ENCODE assay signal across 27 mouse cellular contexts in genomic region chr19:11785409-11786154, GRCm38 (mm10). TPM values are rescaled to one million over a fixed set of nuclear protein-coding genes. Genes with fewer than 3 reads are reported as not detected.
DNase-seq lines count a peak whose midpoint lies in the region; ATAC-seq and TF ChIP-seq lines count a peak whose summit lies in the region.
"Had no signal": no experiment of that assay in that cellular context is flagged by ENCODE, and none has a peak within 500 bp of the region (broad histone marks: within the 10 kb centered on the region; RNA-seq: fewer than 3 reads in every experiment).

No protein-coding gene starts in this region.

- H3K36me3 ChIP-seq in heart, adult 2 months (ENCODE audit: control insufficient read depth, insufficient read depth, low read length), result no peaks in the 10 kb centered on the region
- H3K36me3 ChIP-seq in intestine, embryonic 14.5 days (ENCODE audit: control insufficient read depth, insufficient read depth, low read length), result peaks cover 6% of the 10 kb centered on the region; the same call in 1 of the 2 replicates
- H3K36me3 ChIP-seq in intestine, postnatal 0 days (ENCODE audit: control insufficient read depth, insufficient read depth), result peaks cover 57% of the 10 kb centered on the region
- H3K36me3 ChIP-seq: embryonic facial prominence, embryonic 12.5 days; embryonic facial prominence, embryonic 15.5 days; forebrain, embryonic 10.5 days; forebrain, embryonic 12.5 days had no signal

- intact Hi-C loops in heart, adult 2 months (cut with DNase I), result no loop called here

- WGBS in heart, adult 2 months, result 91% methylated on average over 14 of the region's 14 CpGs
- 85% methylated on average over 14 of the region's 14 CpGs for WGBS in intestine, embryonic 14.5 days
- 91% methylated on average over 14 of the region's 14 CpGs for WGBS in intestine, postnatal 0 days

- no peak for TF ChIP-seq EP300 in heart, adult 2 months (IDR thresholded peaks at IDR 0.05; ENCODE audit: insufficient read depth, low read depth, low read length)

- no peak for TF ChIP-seq POLR2A in heart, adult 2 months (IDR thresholded peaks at IDR 0.05; ENCODE audit: insufficient read depth, low read depth, low read length)

- no peak overlapping the region for H3K27ac ChIP-seq in heart, adult 2 months
- no peak overlapping the region for H3K27ac ChIP-seq in intestine, embryonic 14.5 days (ENCODE audit: low read depth)
- no peak overlapping the region for H3K27ac ChIP-seq in intestine, postnatal 0 days (ENCODE audit: low read depth, low read length)
- H3K27ac ChIP-seq: embryonic facial prominence, embryonic 12.5 days; embryonic facial prominence, embryonic 15.5 days; forebrain, embryonic 10.5 days; forebrain, embryonic 12.5 days had no signal

- no peak overlapping the region for H3K4me3 ChIP-seq in heart, adult 2 months
- no peak overlapping the region for H3K4me3 ChIP-seq in intestine, embryonic 14.5 days (ENCODE audit: low read depth, low read length)
- H3K4me3 ChIP-seq in intestine, postnatal 0 days (ENCODE audit: low read depth, low read length), result no peak overlapping the region
- H3K4me3 ChIP-seq: embryonic facial prominence, embryonic 12.5 days; embryonic facial prominence, embryonic 15.5 days; erythroblast, embryonic 14.5 days; forebrain, embryonic 10.5 days; forebrain, embryonic 12.5 days had no signal

- H3K27me3 ChIP-seq in heart, adult 2 months (ENCODE audit: control insufficient read depth, insufficient read depth, low read length), result no peaks in the 10 kb centered on the region
- H3K27me3 ChIP-seq in intestine, embryonic 14.5 days (replicated peaks; ENCODE audit: control insufficient read depth, insufficient read depth, low read length), result no peaks in the 10 kb centered on the region
- no peaks in the 10 kb centered on the region for H3K27me3 ChIP-seq in intestine, postnatal 0 days (replicated peaks; ENCODE audit: control insufficient read depth, insufficient read depth, low read length)
- H3K27me3 ChIP-seq: embryonic facial prominence, embryonic 12.5 days; embryonic facial prominence, embryonic 15.5 days; forebrain, embryonic 12.5 days had no signal

- H3K4me1 ChIP-seq in heart, adult 2 months (ENCODE audit: control insufficient read depth, insufficient read depth, low read length), result no peaks in the 10 kb centered on the region
- H3K4me1 ChIP-seq in intestine, embryonic 14.5 days (replicated peaks; ENCODE audit: control insufficient read depth, insufficient read depth, low read length), result no peaks in the 10 kb centered on the region
- H3K4me1 ChIP-seq in intestine, postnatal 0 days (replicated peaks; ENCODE audit: control insufficient read depth, insufficient read depth, low read length), result no peaks in the 10 kb centered on the region; the same call in 1 of the 2 replicates
- H3K4me1 ChIP-seq: embryonic facial prominence, embryonic 12.5 days; embryonic facial prominence, embryonic 15.5 days; forebrain, embryonic 10.5 days; forebrain, embryonic 12.5 days had no signal

- H3K9me3 ChIP-seq in intestine, embryonic 14.5 days (ENCODE audit: control insufficient read depth, low read length), result no peaks in the 10 kb centered on the region
- H3K9me3 ChIP-seq in intestine, postnatal 0 days (ENCODE audit: control insufficient read depth), result no peaks in the 10 kb centered on the region
- H3K9me3 ChIP-seq: embryonic facial prominence, embryonic 12.5 days; embryonic facial prominence, embryonic 15.5 days; forebrain, embryonic 10.5 days; forebrain, embryonic 12.5 days had no signal

- no peak overlapping the region for H3K9ac ChIP-seq in heart, adult 2 months (ENCODE audit: low read depth, low read length)
- H3K9ac ChIP-seq in intestine, embryonic 14.5 days (ENCODE audit: low read length), result no peak overlapping the region
- no peak overlapping the region for H3K9ac ChIP-seq in intestine, postnatal 0 days (ENCODE audit: low read depth, low read length)
- H3K9ac ChIP-seq: embryonic facial prominence, embryonic 12.5 days; embryonic facial prominence, embryonic 15.5 days; forebrain, embryonic 12.5 days had no signal

- ATAC-seq in intestine, embryonic 14.5 days (replicated peaks; ENCODE audit: low FRiP score, low TSS enrichment, low read depth), result no peak
- ATAC-seq in intestine, postnatal 0 days, result no peak
- ATAC-seq: forebrain, embryonic 14.5 days; forebrain, embryonic 16.5 days had no signal

- TF ChIP-seq CTCF in heart, adult 2 months (IDR thresholded peaks at IDR 0.05), result no peak
- no peak for TF ChIP-seq CTCF in intestine, postnatal 0 days (IDR thresholded peaks at IDR 0.05; ENCODE audit: low read depth)

- H3K79me2 ChIP-seq in heart, adult 2 months (replicated peaks; ENCODE audit: control insufficient read depth, insufficient read depth, low read length), result no peaks in the 10 kb centered on the region

- peak; percentile 71 for DNase-seq in heart, adult 11 months
- no peak for DNase-seq in heart, adult 2 months
- DNase-seq in intestine, embryonic 14.5 days (ENCODE audit: low spot score), result peak; percentile 13
- DNase-seq: adrenal gland, adult 2 months; adrenal gland, postnatal 10 days; adrenal gland, postnatal 25 days; cerebellum, adult 11 months; cerebellum, adult 18-20 months; cerebellum, adult 8-10 months; cerebellum, adult 9-11 months; cerebellum, postnatal 14 days; cerebellum, postnatal 36 days; embryo, embryonic 11 days had no signal

- H3K4me2 ChIP-seq in intestine, embryonic 14.5 days (ENCODE audit: low read length), result no peak overlapping the region
- no peak overlapping the region for H3K4me2 ChIP-seq in intestine, postnatal 0 days (replicated peaks; ENCODE audit: low read depth)
- H3K4me2 ChIP-seq: embryonic facial prominence, embryonic 12.5 days; embryonic facial prominence, embryonic 15.5 days; forebrain, embryonic 12.5 days had no signal

RNA-seq across cellular contexts. Expression of gene Mrpl16, which starts 15.4 kb away (rescaled TPM):
- 100 to 1,000 TPM in 1 of 2 experiments, 10 to 100 TPM in 1; 99.5 to 109 TPM for total RNA-seq in heart, adult 2 months (2021)
- polyA plus RNA-seq in heart, adult 2 months (2012; rRNA removed), result 41.8 and 58.7 TPM in 2 replicates
- polyA plus RNA-seq in intestine, embryonic 14.5 days (2014; fragmentation: Nextera tagmentation; extraction: Ambion mirVana), result 67.1 and 67.8 TPM in 2 replicates
- 54.0 and 54.7 TPM in 2 replicates for polyA plus RNA-seq in intestine, postnatal 0 days (2015; fragmentation: Nextera tagmentation; extraction: Ambion mirVana)

RNA-seq across cellular contexts. Expression of gene Stx3, which starts 33.6 kb away (rescaled TPM):
- 1 to 10 TPM; 3.6 to 3.9 TPM for total RNA-seq in heart, adult 2 months (2021)
- 3.9 and 6.1 TPM in 2 replicates for polyA plus RNA-seq in heart, adult 2 months (2012; rRNA removed)
- 28.4 and 30.0 TPM in 2 replicates for polyA plus RNA-seq in intestine, embryonic 14.5 days (2014; fragmentation: Nextera tagmentation; extraction: Ambion mirVana)
- polyA plus RNA-seq in intestine, postnatal 0 days (2015; fragmentation: Nextera tagmentation; extraction: Ambion mirVana), result 125 and 137 TPM in 2 replicates
- polyA plus RNA-seq: erythroblast, embryonic 14.5 days had no signal

RNA-seq across cellular contexts. Expression of gene Gif, which starts 38.2 kb away (rescaled TPM):
- total RNA-seq in heart, adult 2 months (2021), result not detected
- not detected in 2 replicates for polyA plus RNA-seq in heart, adult 2 months (2012; rRNA removed)
- polyA plus RNA-seq in intestine, embryonic 14.5 days (2014; fragmentation: Nextera tagmentation; extraction: Ambion mirVana), result not detected in 2 replicates
- polyA plus RNA-seq in intestine, postnatal 0 days (2015; fragmentation: Nextera tagmentation; extraction: Ambion mirVana), result not detected in 2 replicates
- total RNA-seq: adrenal gland, adult 2 months; adrenal gland, postnatal 10 days; adrenal gland, postnatal 25 days; adrenal gland, postnatal 4 days; common myeloid progenitor, adult 5-6 weeks; ES-E14; MEL had no signal
- polyA plus RNA-seq: adrenal gland, adult 2 months; brain, embryonic 14.5 days; C2C12; embryonic facial prominence, embryonic 12.5 days; embryonic facial prominence, embryonic 15.5 days; erythroblast, embryonic 14.5 days; forebrain, embryonic 10.5 days; forebrain, embryonic 12.5 days; forebrain, embryonic 14.5 days; forebrain, embryonic 16.5 days had no signal

RNA-seq across cellular contexts. Expression of gene Olfr1417, which starts 53.4 kb away (rescaled TPM):
- not detected for total RNA-seq in heart, adult 2 months (2021)
- polyA plus RNA-seq in heart, adult 2 months (2012; rRNA removed), result not detected in 2 replicates
- polyA plus RNA-seq in intestine, embryonic 14.5 days (2014; fragmentation: Nextera tagmentation; extraction: Ambion mirVana), result 0.12 TPM in 1 of 2 replicates, not detected in the other
- polyA plus RNA-seq in intestine, postnatal 0 days (2015; fragmentation: Nextera tagmentation; extraction: Ambion mirVana), result 0.08 TPM in 1 of 2 replicates, not detected in the other
- total RNA-seq: adrenal gland, adult 2 months; adrenal gland, postnatal 10 days; adrenal gland, postnatal 25 days; adrenal gland, postnatal 4 days; common myeloid progenitor, adult 5-6 weeks; ES-E14; MEL had no signal
- polyA plus RNA-seq: adrenal gland, adult 2 months; C2C12; embryonic facial prominence, embryonic 12.5 days; embryonic facial prominence, embryonic 15.5 days; erythroblast, embryonic 14.5 days; forebrain, embryonic 12.5 days; forebrain, embryonic 14.5 days; forebrain, embryonic 16.5 days had no signal

Comparison
In these comparisons a context has a peak if more than half of its experiments do, and no peak if none do; other contexts are left out.
1. DNase-seq: peak in heart, adult 11 months (single experiment) and intestine, embryonic 14.5 days (single experiment); none in heart, adult 2 months (0 of 2).